Comparison of ENCODE assay signal across 13 mouse cellular contexts in genomic region chr7:67213589-67213988, GRCm38 (mm10).
"Had no signal": no experiment of that assay in that cellular context is flagged by ENCODE, and none has a peak within 500 bp of the region (broad histone marks: within the 10 kb centered on the region; RNA-seq: fewer than 3 reads in every experiment).

No protein-coding gene starts in this region.

- H3K4me1 ChIP-seq: kidney, embryonic 15.5 days had no signal

- H3K36me3 ChIP-seq: kidney, embryonic 15.5 days; liver, embryonic 13.5 days had no signal

- H3K27ac ChIP-seq: kidney, embryonic 15.5 days; liver, embryonic 13.5 days had no signal

- ATAC-seq: intestine, postnatal 0 days had no signal

- H3K27me3 ChIP-seq: kidney, embryonic 15.5 days; liver, embryonic 13.5 days had no signal

- H3K4me3 ChIP-seq: kidney, embryonic 15.5 days; liver, embryonic 13.5 days had no signal

- DNase-seq: kidney, adult 8-10 months; kidney, postnatal 10 days; kidney, postnatal 36 days; layer of hippocampus, postnatal 36 days; liver, embryonic 13.5 days; lung, adult 2 months; lung, postnatal 14 days; lung, postnatal 4 days; midbrain, embryonic 14.5 days; right cerebral cortex, postnatal 14 days; thymus, postnatal 25 days had no signal
